In genomic region chr17:50237436-50237709, GRCm38 (mm10) we compare ENCODE assay signal across 8 mouse cellular contexts. TPM values are rescaled to one million over a fixed set of nuclear protein-coding genes. Genes with fewer than 3 reads are reported as not detected.
A peak's percentile ranks its signal among the peaks of the same experiment; 100 is the strongest.
DNase-seq lines count a peak whose midpoint lies in the region; ATAC-seq and TF ChIP-seq lines count a peak whose summit lies in the region.

No protein-coding gene starts in this region.

- peak; percentile 97 for TF ChIP-seq CTCF in hindbrain, postnatal 0 days (IDR thresholded peaks at IDR 0.05; ENCODE audit: low read depth)

- H3K4me3 ChIP-seq in hindbrain, postnatal 0 days (ENCODE audit: low read length): no peak overlapping the region

- H3K9ac ChIP-seq in hindbrain, postnatal 0 days (replicated peaks; ENCODE audit: low read length): no peak overlapping the region

- peak; percentile 42 for DNase-seq in WW6 (ENCODE audit: low read depth, low spot score)
- DNase-seq in cerebellum, adult 9-11 months: peak; percentile 78
- DNase-seq in frontal cortex, adult 2 months (ENCODE audit: extremely low spot score in 1 of 2, low spot score in 1 of 2): peak; percentile 41 to 93
- peak; percentile 88 for DNase-seq in hindbrain, postnatal 0 days (ENCODE audit: low spot score)
- peak; percentile 84 for DNase-seq in layer of hippocampus, postnatal 36 days
- peak; percentile 91 to 92 for DNase-seq in right cerebral cortex, adult 2 months (ENCODE audit: low spot score in 2 of 2)
- peak; percentile 50 for DNase-seq in urinary bladder, postnatal 10 days (ENCODE audit: low spot score)

- peak overlapping the region; percentile 72; the same call in 1 of the 2 replicates for H3K27ac ChIP-seq in hindbrain, postnatal 0 days

- no peaks in the 10 kb centered on the region for H3K9me3 ChIP-seq in hindbrain, postnatal 0 days (ENCODE audit: low read length)

- WGBS in hindbrain, postnatal 0 days: 4% methylated on average over 8 of the region's 8 CpGs

- H3K27me3 ChIP-seq in hindbrain, postnatal 0 days (ENCODE audit: insufficient read depth, low read length): 0 out of 2 replicates have a peak, but pooled peaks cover 3% of the 10 kb centered on the region

- peak overlapping the region; percentile 23; the same call in 1 of the 2 replicates for H3K4me2 ChIP-seq in hindbrain, postnatal 0 days (ENCODE audit: low read depth, low read length)

- peak; percentile 85 for ATAC-seq in hindbrain, postnatal 0 days
- ATAC-seq in megakaryocyte progenitor cell, adult 5-6 weeks (replicated peaks; ENCODE audit: poor library complexity): peak; percentile 97

- no peaks in the 10 kb centered on the region for H3K36me3 ChIP-seq in hindbrain, postnatal 0 days (ENCODE audit: insufficient read depth, low read length)

- H3K4me1 ChIP-seq in hindbrain, postnatal 0 days (ENCODE audit: insufficient read depth, low read length): peaks cover 5% of the 10 kb centered on the region; the same call in 1 of the 2 replicates

RNA-seq across cellular contexts. Expression of gene Rftn1, which starts 46.9 kb away (rescaled TPM):
- polyA plus RNA-seq in frontal cortex, adult 2 months (2012; rRNA removed): 7.6 and 10.7 TPM in 2 replicates
- 39.5 and 44.4 TPM in 2 replicates for total RNA-seq in hindbrain, postnatal 0 days (2014; rRNA removed)
- polyA plus RNA-seq in hindbrain, postnatal 0 days (2015; fragmentation: Nextera tagmentation; extraction: Ambion mirVana): 18.2 and 19.7 TPM in 2 replicates
- total RNA-seq in layer of hippocampus, postnatal 36 days (2021): 10 to 100 TPM; 12.5 to 14.4 TPM
- total RNA-seq in megakaryocyte progenitor cell, adult 5-6 weeks (2015): 13.2 and 15.5 TPM in 2 replicates
- 29.8 and 36.5 TPM in 2 replicates for total RNA-seq in megakaryocyte progenitor cell, adult 5-6 weeks (2017)

RNA-seq across cellular contexts. Expression of gene Dazl, which starts 56.1 kb away (rescaled TPM):
- 2.3 and 2.9 TPM in 2 replicates for polyA plus RNA-seq in frontal cortex, adult 2 months (2012; rRNA removed)
- total RNA-seq in hindbrain, postnatal 0 days (2014; rRNA removed): 0.42 TPM in 1 of 2 replicates, not detected in the other
- polyA plus RNA-seq in hindbrain, postnatal 0 days (2015; fragmentation: Nextera tagmentation; extraction: Ambion mirVana): 0.48 and 1.9 TPM in 2 replicates
- 1 to 10 TPM; 3.0 to 3.4 TPM for total RNA-seq in layer of hippocampus, postnatal 36 days (2021)
- total RNA-seq in megakaryocyte progenitor cell, adult 5-6 weeks (2015): not detected in 2 replicates
- not detected in 2 replicates for total RNA-seq in megakaryocyte progenitor cell, adult 5-6 weeks (2017)
